Mouse (Mus musculus) left cerebral cortex, postnatal 4 days (tissue): ENCODE results near the gene Pus3. TPM values are rescaled to one million over a fixed set of nuclear protein-coding genes. Genes with fewer than 3 reads are reported as not detected.
"Not testable (repeated sequence)": the region's sequence is repeated elsewhere in the genome, so short reads cannot be mapped to it uniquely, and the experiment has no call there.

Experiments used
- DNase-seq: peaks from one replicate; pipeline ENCODE4 v3.0.0-alpha.2; 2022
- intact Hi-C: fragments of 180-260 bp; cut with DNase I; formaldehyde crosslinking; loops from one replicate; pipeline ENCODE4 v1.15.1; 2025
- total RNA-seq, 2 experiments: library from RNA; stranded (reverse); gene quantifications; 2 replicates each; pipeline ENCODE4 v1.2.3; 2021

Gene Pus3
- total RNA-seq, 2 experiments from 2014 or later: 14.4 to 14.5 TPM

DNA sequence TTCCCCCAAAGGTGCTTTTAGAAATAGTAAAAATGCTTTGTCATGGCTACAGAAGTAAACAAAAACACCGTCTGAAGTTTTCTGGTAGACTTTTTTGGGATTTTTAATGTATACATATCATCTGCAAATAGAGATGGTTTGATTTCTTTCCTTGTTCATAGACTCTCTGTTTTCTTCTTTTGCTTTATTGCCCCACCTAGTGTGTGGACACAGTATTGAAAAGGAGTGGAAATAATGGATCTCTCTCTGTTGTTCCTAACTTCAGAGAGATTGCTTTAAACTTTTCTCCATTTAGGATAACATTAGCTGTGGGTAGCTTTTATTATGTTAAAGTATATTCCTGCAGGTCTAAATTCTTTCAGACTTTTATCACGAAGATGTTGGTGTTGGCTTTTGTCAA lies 55.6 kb downstream of the Pus3 start:
- no peak for DNase-seq
- intact Hi-C loops: no loop called here

- intact Hi-C loops, DNase-seq: not testable (repeated sequence)
Measured at GRCm38 (mm10) chr9:35616784-35617183, 58.4 kb downstream of the Pus3 start.

Other genes starting within 250 kb of the Pus3 start
- gene Cdon, start 137.5 kb upstream of the Pus3 start, total RNA-seq: 10 to 100 TPM; 13.0 to 14.1 TPM
- gene Gm1113, start 40.3 kb upstream of the Pus3 start, total RNA-seq: not detected
- gene Ddx25, start 67 bp upstream of the Pus3 start, total RNA-seq: 10 to 100 TPM; 17.7 to 19.0 TPM
- gene Pate2, start 11.7 kb downstream of the Pus3 start, total RNA-seq: 1 to 10 TPM; 1.4 to 2.3 TPM
- gene Hyls1, start 11.8 kb downstream of the Pus3 start, total RNA-seq: 10 to 100 TPM; 11.6 to 11.9 TPM
- gene Pate4, start 53.3 kb downstream of the Pus3 start, total RNA-seq: not detected
- not detected for gene Pate3, start 89.6 kb downstream of the Pus3 start, total RNA-seq
- not detected for gene Pate1, start 128.8 kb downstream of the Pus3 start, total RNA-seq
- not detected for gene Gm17677, start 182.5 kb downstream of the Pus3 start, total RNA-seq
- gene Gm17727, start 219.5 kb downstream of the Pus3 start, total RNA-seq: not detected
- gene Gm27235, start 231.5 kb downstream of the Pus3 start, total RNA-seq: not detected
- not detected for gene D730048I06Rik, start 231.5 kb downstream of the Pus3 start, total RNA-seq